Comparison of ENCODE assay signal across 9 mouse cellular contexts in the genomic region with DNA sequence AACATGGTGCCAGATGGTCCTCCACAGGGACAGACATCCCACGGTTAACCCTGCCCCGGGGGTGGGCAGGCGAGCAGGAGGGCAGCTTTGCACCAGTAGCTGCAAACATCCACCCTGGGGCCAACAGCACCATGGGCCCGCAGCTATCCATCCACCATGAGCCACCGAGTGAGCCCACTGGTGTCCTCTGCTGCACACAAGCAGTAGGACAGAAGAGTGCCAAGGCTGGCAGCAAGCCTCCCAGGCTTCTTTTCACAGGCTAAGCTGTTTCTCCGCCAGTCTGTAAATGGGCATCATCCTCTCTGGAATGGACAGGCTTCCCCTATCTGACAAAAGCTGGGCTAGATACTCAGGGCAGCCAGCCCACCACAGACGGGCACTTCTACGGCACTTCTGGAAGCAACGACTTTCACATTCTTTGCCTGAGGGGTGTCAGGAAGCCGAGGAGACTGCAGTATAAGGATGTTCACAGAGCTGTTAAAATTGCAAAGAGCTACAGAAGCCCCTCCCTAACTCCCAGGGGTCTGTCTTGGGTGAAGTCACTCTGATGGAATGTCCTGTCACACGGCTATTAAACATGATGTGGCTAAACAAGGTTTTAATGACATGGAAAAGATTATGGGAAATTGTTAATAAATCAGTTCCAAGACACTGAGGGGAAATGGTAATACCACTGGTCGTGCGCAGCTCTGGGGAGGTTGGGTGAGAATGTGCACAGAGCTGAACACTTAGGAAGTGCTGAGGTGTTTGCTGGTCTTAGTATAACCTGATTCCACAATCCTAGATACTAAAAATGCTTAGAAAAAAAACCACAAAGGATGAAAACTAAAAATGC. TPM values are rescaled to one million over a fixed set of nuclear protein-coding genes. Genes with fewer than 3 reads are reported as not detected.
A peak's percentile ranks its signal among the peaks of the same experiment; 100 is the strongest.
DNase-seq lines count a peak whose midpoint lies in the region; ATAC-seq and TF ChIP-seq lines count a peak whose summit lies in the region.
"Had no signal": no experiment of that assay in that cellular context is flagged by ENCODE, and none has a peak within 500 bp of the region (broad histone marks: within the 10 kb centered on the region; RNA-seq: fewer than 3 reads in every experiment).

No protein-coding gene starts in this region.

- H3K4me3 ChIP-seq in forebrain, embryonic 13.5 days: no peak overlapping the region
- no peak overlapping the region for H3K4me3 ChIP-seq in forebrain, embryonic 11.5 days (ENCODE audit: low read depth, low read length)
- no peak overlapping the region for H3K4me3 ChIP-seq in lung, embryonic 14.5 days (ENCODE audit: low read depth, low read length)
- H3K4me3 ChIP-seq in hindbrain, embryonic 12.5 days: no peak overlapping the region

- peak; percentile 15; the same call in 1 of the 2 replicates for TF ChIP-seq CTCF in lung, embryonic 14.5 days (IDR thresholded peaks at IDR 0.05; ENCODE audit: low read depth)

- no peaks in the 10 kb centered on the region for H3K27me3 ChIP-seq in forebrain, embryonic 13.5 days
- no peaks in the 10 kb centered on the region for H3K27me3 ChIP-seq in forebrain, embryonic 11.5 days (ENCODE audit: control insufficient read depth, insufficient read depth, low read length)
- no peaks in the 10 kb centered on the region for H3K27me3 ChIP-seq in lung, embryonic 14.5 days (ENCODE audit: insufficient read depth, low read length)
- 0 out of 2 replicates have a peak, but pooled peaks cover 3% of the 10 kb centered on the region for H3K27me3 ChIP-seq in hindbrain, embryonic 12.5 days

- ATAC-seq in forebrain, embryonic 13.5 days: peak; percentile 31; the same call in 1 of the 2 replicates
- ATAC-seq in forebrain, embryonic 11.5 days (replicated peaks; ENCODE audit: low FRiP score): no peak
- ATAC-seq in lung, embryonic 14.5 days (ENCODE audit: insufficient read depth): no peak
- ATAC-seq in hindbrain, embryonic 12.5 days (ENCODE audit: low FRiP score): peak; percentile 48; the same call in 1 of the 2 replicates

- no peak overlapping the region for H3K4me2 ChIP-seq in forebrain, embryonic 13.5 days
- no peak overlapping the region for H3K4me2 ChIP-seq in forebrain, embryonic 11.5 days (ENCODE audit: low read depth, low read length, severe bottlenecking)
- H3K4me2 ChIP-seq in lung, embryonic 14.5 days: no peak overlapping the region
- H3K4me2 ChIP-seq in hindbrain, embryonic 12.5 days (replicated peaks): no peak overlapping the region

- peaks cover 21% of the 10 kb centered on the region; the same call in 1 of the 2 replicates for H3K36me3 ChIP-seq in forebrain, embryonic 13.5 days (ENCODE audit: poor library complexity, severe bottlenecking)
- no peaks in the 10 kb centered on the region for H3K36me3 ChIP-seq in forebrain, embryonic 11.5 days (ENCODE audit: control insufficient read depth, insufficient read depth, low read length)
- 0 out of 2 replicates have a peak, but pooled peaks cover 4% of the 10 kb centered on the region for H3K36me3 ChIP-seq in lung, embryonic 14.5 days (ENCODE audit: insufficient read depth)
- H3K36me3 ChIP-seq in hindbrain, embryonic 12.5 days: peaks cover 20% of the 10 kb centered on the region

- DNase-seq in forebrain, embryonic 11.5 days (ENCODE audit: low spot score): no peak
- no peak for DNase-seq in lung, embryonic 14.5 days
- DNase-seq in lung, postnatal 25 days (ENCODE audit: low spot score): no peak
- peak; percentile 46 for DNase-seq in right cerebral cortex, postnatal 14 days
- DNase-seq in layer of hippocampus, adult 18-20 months (ENCODE audit: low spot score in 2 of 2): no peak
- DNase-seq in thymus, adult 18-20 months: no peak

- WGBS in forebrain, embryonic 13.5 days: 80% methylated on average over 13 of the region's 13 CpGs
- WGBS in forebrain, embryonic 11.5 days: 75% methylated on average over 13 of the region's 13 CpGs
- WGBS in lung, embryonic 14.5 days: 54% methylated on average over 13 of the region's 13 CpGs
- WGBS in hindbrain, embryonic 12.5 days: 49% methylated on average over 13 of the region's 13 CpGs

- H3K4me1 ChIP-seq in forebrain, embryonic 13.5 days: no peaks in the 10 kb centered on the region
- H3K4me1 ChIP-seq in forebrain, embryonic 11.5 days (replicated peaks; ENCODE audit: control insufficient read depth, insufficient read depth, low read length): no peaks in the 10 kb centered on the region
- no peaks in the 10 kb centered on the region for H3K4me1 ChIP-seq in lung, embryonic 14.5 days (ENCODE audit: insufficient read depth)
- peaks cover 11% of the 10 kb centered on the region; the same call in 1 of the 2 replicates for H3K4me1 ChIP-seq in hindbrain, embryonic 12.5 days

- no peaks in the 10 kb centered on the region for H3K9me3 ChIP-seq in forebrain, embryonic 13.5 days (replicated peaks)
- no peaks in the 10 kb centered on the region for H3K9me3 ChIP-seq in forebrain, embryonic 11.5 days (ENCODE audit: control insufficient read depth, low read length)
- no peaks in the 10 kb centered on the region for H3K9me3 ChIP-seq in lung, embryonic 14.5 days (ENCODE audit: low read depth, low read length)
- H3K9me3 ChIP-seq in hindbrain, embryonic 12.5 days (replicated peaks): no peaks in the 10 kb centered on the region

- H3K9ac ChIP-seq in forebrain, embryonic 13.5 days: no peak overlapping the region
- H3K9ac ChIP-seq in forebrain, embryonic 11.5 days (ENCODE audit: low read length): no peak overlapping the region
- no peak overlapping the region for H3K9ac ChIP-seq in lung, embryonic 14.5 days
- no peak overlapping the region for H3K9ac ChIP-seq in hindbrain, embryonic 12.5 days

- no peak overlapping the region for H3K27ac ChIP-seq in forebrain, embryonic 13.5 days
- no peak overlapping the region for H3K27ac ChIP-seq in forebrain, embryonic 11.5 days (ENCODE audit: low read depth, low read length)
- H3K27ac ChIP-seq in lung, embryonic 14.5 days (ENCODE audit: low read depth): no peak overlapping the region
- H3K27ac ChIP-seq in hindbrain, embryonic 12.5 days: no peak overlapping the region; the same call in 1 of the 2 replicates

RNA-seq across cellular contexts. Expression of gene Anks6, which starts 20.5 kb away (rescaled TPM):
- 2.6 and 2.7 TPM in 2 replicates for polyA plus RNA-seq in forebrain, embryonic 13.5 days (2015; fragmentation: Nextera tagmentation; extraction: Ambion mirVana)
- 4.3 and 4.4 TPM in 2 replicates for polyA plus RNA-seq in forebrain, embryonic 11.5 days (2014; fragmentation: Nextera tagmentation; extraction: Ambion mirVana)
- polyA plus RNA-seq in lung, embryonic 14.5 days (2014; fragmentation: Nextera tagmentation; extraction: Ambion mirVana): 3.1 and 4.8 TPM in 2 replicates
- 6.6 and 7.5 TPM in 2 replicates for polyA plus RNA-seq in hindbrain, embryonic 12.5 days (2016; fragmentation: Nextera tagmentation; extraction: Ambion mirVana)
- total RNA-seq in layer of hippocampus, adult 18-20 months (2021): 10 to 100 TPM; 20.6 to 21.5 TPM
- polyA plus RNA-seq: activated CD4-positive, CD25-positive, alpha-beta regulatory T cell, adult 4 months had no signal

RNA-seq across cellular contexts. Expression of gene Gabbr2, which starts 45.0 kb away (rescaled TPM):
- polyA plus RNA-seq in forebrain, embryonic 13.5 days (2015; fragmentation: Nextera tagmentation; extraction: Ambion mirVana): 0.88 and 1.5 TPM in 2 replicates
- polyA plus RNA-seq in forebrain, embryonic 11.5 days (2014; fragmentation: Nextera tagmentation; extraction: Ambion mirVana): 0.27 and 0.52 TPM in 2 replicates
- polyA plus RNA-seq in lung, embryonic 14.5 days (2014; fragmentation: Nextera tagmentation; extraction: Ambion mirVana): 0.07 TPM in 1 of 2 replicates, not detected in the other
- 1.3 and 1.4 TPM in 2 replicates for polyA plus RNA-seq in hindbrain, embryonic 12.5 days (2016; fragmentation: Nextera tagmentation; extraction: Ambion mirVana)
- total RNA-seq in layer of hippocampus, adult 18-20 months (2021): 100 to 1,000 TPM; 203 to 209 TPM

RNA-seq across cellular contexts. Expression of gene Galnt12, which starts 55.0 kb away (rescaled TPM):
- polyA plus RNA-seq in forebrain, embryonic 13.5 days (2015; fragmentation: Nextera tagmentation; extraction: Ambion mirVana): 1.2 and 1.7 TPM in 2 replicates
- 12.1 and 12.4 TPM in 2 replicates for polyA plus RNA-seq in forebrain, embryonic 11.5 days (2014; fragmentation: Nextera tagmentation; extraction: Ambion mirVana)
- 5.1 and 6.4 TPM in 2 replicates for polyA plus RNA-seq in lung, embryonic 14.5 days (2014; fragmentation: Nextera tagmentation; extraction: Ambion mirVana)
- 2.3 and 3.4 TPM in 2 replicates for polyA plus RNA-seq in hindbrain, embryonic 12.5 days (2016; fragmentation: Nextera tagmentation; extraction: Ambion mirVana)
- total RNA-seq in layer of hippocampus, adult 18-20 months (2021): under 1 TPM; 0.74 to 0.77 TPM

Comparison
In these comparisons a context has a peak if more than half of its experiments do, and no peak if none do; other contexts are left out.
1. ATAC-seq: peak in forebrain, embryonic 13.5 days (single experiment) and hindbrain, embryonic 12.5 days (single experiment); none in forebrain, embryonic 11.5 days (single experiment) and lung, embryonic 14.5 days (single experiment).